Mouse (Mus musculus): ENCODE measurements around the gene F2r.

- no peak for TF ChIP-seq HCFC1 (IDR thresholded peaks at IDR 0.05; ENCODE audit: borderline replicate concordance, insufficient read depth, low read length)
- TF ChIP-seq CHD2 (IDR thresholded peaks at IDR 0.05; ENCODE audit: low read depth, low read length) = no peak
- TF ChIP-seq ZNF384 (IDR thresholded peaks at IDR 0.05; ENCODE audit: low read depth, low read length) = no peak
- no peak for TF ChIP-seq ZC3H11A (IDR thresholded peaks at IDR 0.05; ENCODE audit: borderline replicate concordance, low read depth, low read length)
- no peak for TF ChIP-seq MAFK (IDR thresholded peaks at IDR 0.05; ENCODE audit: insufficient read depth, low read depth, low read length)
Measured at GRCm38 (mm10) chr13:95604288-95604687, 14.0 kb downstream of the F2r start.
